Mouse (Mus musculus): Measurements from ENCODE around the gene Lactbl1.

- no peak for TF ChIP-seq POLR2A (IDR thresholded peaks at IDR 0.05; ENCODE audit: control insufficient read depth, low read depth, low read length)
- TF ChIP-seq CTCF (IDR thresholded peaks at IDR 0.05; ENCODE audit: control insufficient read depth, insufficient read depth, insufficient replicate concordance, low read depth, low read length) = no peak
Measured at GRCm38 (mm10) chr4:136637563-136638229, 15.3 kb downstream of the Lactbl1 start.

All from testis, adult 2 months (tissue).